Mouse (Mus musculus) heart, postnatal 25 days (tissue): ENCODE measurements around the gene Gdpd5. TPM values are rescaled to one million over a fixed set of nuclear protein-coding genes. Genes with fewer than 3 reads are reported as not detected.
"Not testable (repeated sequence)": the region's sequence is repeated elsewhere in the genome, so short reads cannot be mapped to it uniquely, and the experiment has no call there.

Source experiments
- DNase-seq: peaks from one replicate; pipeline ENCODE4 v3.0.0; 2022; ENCODE audit warnings: low spot score
- intact Hi-C: fragments of 180-260 bp; cut with DNase I; formaldehyde crosslinking; loops from one replicate; pipeline ENCODE4 v1.15.1; 2025
- total RNA-seq, 2 experiments: library from RNA; stranded (reverse); gene quantifications; 2 replicates each; pipeline ENCODE4 v1.2.3; 2021

Gdpd5 gene
- total RNA-seq, 2 experiments from 2014 or later = 20.1 to 24.1 TPM

GRCm38 (mm10) chr7:99508187-99508586 lies 127.0 kb downstream of the Gdpd5 start:
- DNase-seq, intact Hi-C loops: not testable (repeated sequence)

DNA sequence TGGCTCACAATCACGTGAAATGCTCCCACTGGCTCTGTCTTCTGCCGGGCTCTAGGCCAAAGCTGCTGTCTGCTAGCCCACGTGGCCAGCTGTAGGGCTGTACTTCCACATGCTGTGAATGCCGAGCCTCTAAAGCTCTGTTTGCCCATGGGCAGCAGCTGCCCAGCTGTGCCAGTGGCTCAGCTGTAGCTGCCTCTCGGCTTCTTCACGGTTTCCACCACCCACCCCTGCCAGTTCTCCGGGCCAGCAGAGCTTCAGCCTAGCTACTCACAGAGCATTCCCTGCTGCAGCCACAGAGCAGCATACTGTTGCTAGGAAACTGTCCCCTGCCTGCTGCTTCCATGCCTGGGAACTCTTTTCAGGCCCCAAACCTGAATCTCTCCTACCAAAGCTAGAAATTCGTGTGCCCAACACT lies 128.9 kb downstream of the Gdpd5 start:
- no peak for DNase-seq
- intact Hi-C loops = no loop called here

Other genes starting within 250 kb of the Gdpd5 start
- gene Uvrag, start 240.3 kb upstream of the Gdpd5 start, total RNA-seq = 10 to 100 TPM; 24.9 to 26.3 TPM
- gene Dgat2, start 198.7 kb upstream of the Gdpd5 start, total RNA-seq = 100 to 1,000 TPM; 272 to 339 TPM
- gene Mogat2, start 142.8 kb upstream of the Gdpd5 start, total RNA-seq = not detected
- 1 to 10 TPM; 3.0 to 4.4 TPM for gene Map6, start 114.0 kb upstream of the Gdpd5 start, total RNA-seq
- gene Serpinh1, start 28.2 kb upstream of the Gdpd5 start, total RNA-seq = 100 to 1,000 TPM; 378 to 449 TPM
- gene Klhl35, start 84.6 kb downstream of the Gdpd5 start, total RNA-seq = not detected
- gene Rps3, start 102.3 kb downstream of the Gdpd5 start, total RNA-seq = 100 to 1,000 TPM; 306 to 340 TPM
- gene Arrb1, start 154.1 kb downstream of the Gdpd5 start, total RNA-seq = 10 to 100 TPM; 17.2 to 26.4 TPM
- 1 to 10 TPM; 3.0 to 3.9 TPM for gene Tpbgl, start 245.7 kb downstream of the Gdpd5 start, total RNA-seq